12 mouse cellular contexts compared by ENCODE assay signal in the genomic region with DNA sequence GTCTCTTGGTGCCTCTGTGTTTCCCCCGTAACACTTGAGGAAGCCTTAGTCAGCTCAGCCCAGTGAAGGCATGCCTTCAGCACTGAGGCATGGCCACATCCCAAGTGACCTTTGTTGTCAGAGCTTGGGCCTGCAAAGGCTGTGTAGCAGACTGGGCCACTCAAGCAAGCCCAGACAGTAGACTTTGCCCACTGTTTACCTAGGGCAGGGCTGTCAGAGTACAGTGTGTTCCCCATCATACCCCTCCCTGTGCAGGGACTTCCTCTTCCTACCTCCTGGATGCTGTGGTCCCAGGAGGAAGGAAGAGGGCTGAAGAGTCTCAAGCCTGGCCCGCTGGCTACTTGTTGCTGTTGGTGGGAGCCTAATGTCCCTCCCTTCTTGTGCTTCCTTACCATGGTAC. TPM values are rescaled to one million over a fixed set of nuclear protein-coding genes. Genes with fewer than 3 reads are reported as not detected.
A peak's percentile ranks its signal among the peaks of the same experiment; 100 is the strongest.
DNase-seq lines count a peak whose midpoint lies in the region; ATAC-seq lines count a peak whose summit lies in the region.
"Had no signal": no experiment of that assay in that cellular context is flagged by ENCODE, and none has a peak within 500 bp of the region (broad histone marks: within the 10 kb centered on the region; RNA-seq: fewer than 3 reads in every experiment).

No protein-coding gene starts in this region.

- H3K36me3 ChIP-seq in heart, embryonic 15.5 days, result peaks cover 5% of the 10 kb centered on the region; the same call in 1 of the 2 replicates
- peaks cover 10% of the 10 kb centered on the region for H3K36me3 ChIP-seq in midbrain, embryonic 16.5 days (ENCODE audit: control insufficient read depth, insufficient read depth, low read length)

- no peak for ATAC-seq in heart, embryonic 15.5 days (replicated peaks; ENCODE audit: insufficient number of reproducible peaks, insufficient read depth, low FRiP score, low read depth)
- ATAC-seq in midbrain, embryonic 16.5 days, result no peak
- no peak for ATAC-seq in megakaryocyte-erythroid progenitor cell, adult 5-6 weeks (replicated peaks; ENCODE audit: low FRiP score, low TSS enrichment, poor library complexity, severe bottlenecking)

- peak overlapping the region; percentile 79 for H3K27ac ChIP-seq in brown adipose tissue, adult 24 weeks (replicated peaks; ENCODE audit: low read depth, low read length)
- H3K27ac ChIP-seq in heart, embryonic 15.5 days, result 0 out of 2 replicates have a peak overlapping the region, but pooled peaks have one; percentile 11
- no peak overlapping the region for H3K27ac ChIP-seq in midbrain, embryonic 16.5 days (ENCODE audit: low read length)
- H3K27ac ChIP-seq: embryonic facial prominence, embryonic 13.5 days had no signal

- H3K9ac ChIP-seq in heart, embryonic 15.5 days, result no peak overlapping the region
- no peak overlapping the region for H3K9ac ChIP-seq in midbrain, embryonic 16.5 days (ENCODE audit: low read depth, low read length)
- H3K9ac ChIP-seq: embryonic facial prominence, embryonic 13.5 days had no signal

- no peaks in the 10 kb centered on the region for H3K27me3 ChIP-seq in heart, embryonic 15.5 days
- no peaks in the 10 kb centered on the region for H3K27me3 ChIP-seq in midbrain, embryonic 16.5 days (ENCODE audit: control insufficient read depth, insufficient read depth, low read depth, low read length)
- H3K27me3 ChIP-seq: embryonic facial prominence, embryonic 13.5 days had no signal

- peaks cover 42% of the 10 kb centered on the region for H3K4me1 ChIP-seq in brown adipose tissue, adult 24 weeks (ENCODE audit: control insufficient read depth, insufficient read depth, insufficient read length, low read length)
- peaks cover 48% of the 10 kb centered on the region for H3K4me1 ChIP-seq in heart, embryonic 15.5 days (replicated peaks)
- no peaks in the 10 kb centered on the region for H3K4me1 ChIP-seq in midbrain, embryonic 16.5 days (ENCODE audit: control insufficient read depth, insufficient read depth, low read length)

- no peak overlapping the region for H3K4me2 ChIP-seq in heart, embryonic 15.5 days
- no peak overlapping the region for H3K4me2 ChIP-seq in midbrain, embryonic 16.5 days (ENCODE audit: low read length)
- H3K4me2 ChIP-seq: embryonic facial prominence, embryonic 13.5 days had no signal

- no peaks in the 10 kb centered on the region for H3K9me3 ChIP-seq in heart, embryonic 15.5 days (replicated peaks)
- no peaks in the 10 kb centered on the region for H3K9me3 ChIP-seq in midbrain, embryonic 16.5 days (replicated peaks; ENCODE audit: control insufficient read depth, low read length, poor library complexity, severe bottlenecking)
- H3K9me3 ChIP-seq: embryonic facial prominence, embryonic 13.5 days; G1E had no signal

- no peak overlapping the region for H3K4me3 ChIP-seq in brown adipose tissue, adult 24 weeks (ENCODE audit: insufficient read depth, low read depth, low read length)
- H3K4me3 ChIP-seq in heart, embryonic 15.5 days, result no peak overlapping the region
- no peak overlapping the region for H3K4me3 ChIP-seq in midbrain, embryonic 16.5 days (ENCODE audit: low read depth, low read length)
- H3K4me3 ChIP-seq: embryonic facial prominence, embryonic 13.5 days had no signal

- peak; percentile 86 to 96 for DNase-seq in kidney, postnatal 25 days
- peak; percentile 89 for DNase-seq in lung, postnatal 25 days (ENCODE audit: low spot score)
- no peak for DNase-seq in right cerebral cortex, adult 18-20 months
- no peak for DNase-seq in layer of hippocampus, adult 18-20 months (ENCODE audit: low spot score in 2 of 2)
- DNase-seq: gastrocnemius, postnatal 36 days; layer of hippocampus, postnatal 36 days had no signal

- 70% methylated on average over 2 of the region's 2 CpGs for WGBS in heart, embryonic 15.5 days
- 94% methylated on average over 2 of the region's 2 CpGs for WGBS in midbrain, embryonic 16.5 days

RNA-seq across cellular contexts. Expression of gene Atp6v0e, which starts 46.3 kb away (rescaled TPM):
- 314 and 348 TPM in 2 replicates for polyA plus RNA-seq in brown adipose tissue, adult 24 weeks (2012; ENCODE audit: insufficient read depth, insufficient read length, missing spikeins)
- polyA plus RNA-seq in heart, embryonic 15.5 days (2015; fragmentation: Nextera tagmentation; extraction: Ambion mirVana), result 197 and 200 TPM in 2 replicates
- polyA plus RNA-seq in midbrain, embryonic 16.5 days (2015; fragmentation: Nextera tagmentation; extraction: Ambion mirVana), result 77.2 and 83.0 TPM in 2 replicates
- 10 to 100 TPM; 48.7 to 49.2 TPM for total RNA-seq in layer of hippocampus, adult 18-20 months (2021)
- 212 and 213 TPM in 2 replicates for total RNA-seq in megakaryocyte-erythroid progenitor cell, adult 5-6 weeks (2014; fragmentation: Nextera tagmentation)
- total RNA-seq in megakaryocyte-erythroid progenitor cell, adult 5-6 weeks (2017), result 270 and 362 TPM in 2 replicates

RNA-seq across cellular contexts. Expression of gene Dusp1, which starts 54.8 kb away (rescaled TPM):
- 44.4 and 326 TPM in 2 replicates for polyA plus RNA-seq in brown adipose tissue, adult 24 weeks (2012; ENCODE audit: insufficient read depth, insufficient read length, missing spikeins)
- 30.8 and 38.1 TPM in 2 replicates for polyA plus RNA-seq in heart, embryonic 15.5 days (2015; fragmentation: Nextera tagmentation; extraction: Ambion mirVana)
- 33.4 and 35.1 TPM in 2 replicates for polyA plus RNA-seq in midbrain, embryonic 16.5 days (2015; fragmentation: Nextera tagmentation; extraction: Ambion mirVana)
- total RNA-seq in layer of hippocampus, adult 18-20 months (2021), result 10 to 100 TPM; 24.8 to 28.2 TPM
- 18.4 and 29.1 TPM in 2 replicates for total RNA-seq in megakaryocyte-erythroid progenitor cell, adult 5-6 weeks (2014; fragmentation: Nextera tagmentation)
- 73.3 and 79.0 TPM in 2 replicates for total RNA-seq in megakaryocyte-erythroid progenitor cell, adult 5-6 weeks (2017)

RNA-seq across cellular contexts. Expression of gene Ergic1, which starts 55.4 kb away (rescaled TPM):
- 124 and 179 TPM in 2 replicates for polyA plus RNA-seq in brown adipose tissue, adult 24 weeks (2012; ENCODE audit: insufficient read depth, insufficient read length, missing spikeins)
- polyA plus RNA-seq in heart, embryonic 15.5 days (2015; fragmentation: Nextera tagmentation; extraction: Ambion mirVana), result 75.0 and 92.0 TPM in 2 replicates
- polyA plus RNA-seq in midbrain, embryonic 16.5 days (2015; fragmentation: Nextera tagmentation; extraction: Ambion mirVana), result 102 and 103 TPM in 2 replicates
- 100 to 1,000 TPM; 120 to 129 TPM for total RNA-seq in layer of hippocampus, adult 18-20 months (2021)
- total RNA-seq in megakaryocyte-erythroid progenitor cell, adult 5-6 weeks (2014; fragmentation: Nextera tagmentation), result 51.7 and 55.0 TPM in 2 replicates
- total RNA-seq in megakaryocyte-erythroid progenitor cell, adult 5-6 weeks (2017), result 31.6 and 40.3 TPM in 2 replicates

Comparison
In these comparisons a context has a peak if more than half of its experiments do, and no peak if none do; other contexts are left out.
1. DNase-seq: peak in kidney, postnatal 25 days (2 of 2) and lung, postnatal 25 days (single experiment); none in right cerebral cortex, adult 18-20 months (single experiment) and layer of hippocampus, adult 18-20 months (0 of 2).